Mouse (Mus musculus): ENCODE measurements around the gene Gsn.

Gsn gene

GRCm38 (mm10) chr2:35255004-35255403 lies 1.2 kb upstream of the Gsn start:
- no peak for DNase-seq

GRCm38 (mm10) chr2:35255462-35255861 lies 718 bp upstream of the Gsn start:
- no peak for DNase-seq

- no peak for DNase-seq
Observed at GRCm38 (mm10) chr2:35256932-35257331, 752 bp downstream of the Gsn start.

GRCm38 (mm10) chr2:35257886-35258285 lies 1.7 kb downstream of the Gsn start:
- no peak for DNase-seq

GRCm38 (mm10) chr2:35258590-35258989 lies 2.4 kb downstream of the Gsn start:
- DNase-seq, result no peak

- no peak for DNase-seq
Observed at GRCm38 (mm10) chr2:35259338-35260080, 3.3 kb downstream of the Gsn start.

DNA sequence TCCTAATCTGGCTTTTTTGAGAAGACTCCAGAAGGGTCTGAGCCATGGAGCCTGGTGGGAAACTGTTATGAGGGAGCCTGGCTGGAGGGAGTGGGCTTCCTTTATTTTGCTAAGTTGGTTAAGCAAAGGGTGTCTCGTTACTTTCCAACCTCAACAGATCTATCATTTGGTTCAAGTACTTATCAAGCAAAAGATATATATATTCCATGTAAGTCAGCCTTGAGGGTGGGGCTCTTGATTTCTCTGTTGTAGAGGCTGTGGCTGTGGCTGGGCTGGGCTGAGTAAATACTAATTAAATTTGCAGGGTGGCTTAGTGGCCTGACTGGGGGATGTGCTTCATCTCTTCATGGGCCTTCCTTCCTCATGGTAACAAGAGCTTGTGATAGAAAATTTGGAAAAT lies 4.1 kb downstream of the Gsn start:
- DNase-seq, result no peak

GRCm38 (mm10) chr2:35264095-35264494 lies 7.9 kb downstream of the Gsn start:
- DNase-seq, result no peak

- peak; percentile 71 for DNase-seq
Observed at GRCm38 (mm10) chr2:35265296-35265695, 9.1 kb downstream of the Gsn start.

GRCm38 (mm10) chr2:35265775-35266174 lies 9.6 kb downstream of the Gsn start:
- DNase-seq, result no peak

- DNase-seq, result no peak
Observed at GRCm38 (mm10) chr2:35266251-35266905, 10.2 kb downstream of the Gsn start.

DNA sequence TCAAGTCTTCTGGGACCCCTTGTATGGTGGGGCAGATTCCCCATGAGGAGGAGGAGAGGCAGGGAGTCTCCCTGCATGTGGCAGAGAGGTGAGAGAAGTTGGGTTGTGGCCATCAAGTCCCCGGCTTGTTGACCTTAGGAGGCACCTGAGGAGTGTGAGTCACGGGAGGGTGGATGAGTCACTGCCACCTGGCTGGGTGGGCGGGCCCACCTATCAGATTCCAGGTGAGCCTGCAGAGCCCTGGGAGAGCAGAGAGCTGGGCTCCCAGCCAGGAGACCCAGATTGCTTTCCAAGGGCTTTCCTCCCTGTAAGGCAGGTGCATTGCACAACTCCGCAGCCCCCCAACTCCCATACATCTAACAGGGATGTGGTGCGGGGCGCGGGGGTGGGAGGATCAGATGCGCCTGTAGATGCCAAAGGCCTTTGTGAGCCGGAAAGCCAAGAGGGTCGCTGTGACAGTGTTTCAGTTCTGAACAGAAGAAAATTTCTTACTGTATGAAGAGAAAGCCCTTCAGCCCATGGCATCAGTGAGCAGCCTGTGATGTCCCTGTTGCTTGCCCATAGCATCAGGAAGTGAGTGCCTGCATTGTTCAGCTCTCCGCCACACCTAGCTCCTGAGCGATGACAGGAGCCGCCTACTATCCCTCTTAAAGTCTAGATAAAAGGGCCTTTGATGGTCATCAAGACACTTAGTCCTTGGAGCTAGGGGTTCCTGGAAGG lies 11.1 kb downstream of the Gsn start:
- DNase-seq, result no peak

DNA sequence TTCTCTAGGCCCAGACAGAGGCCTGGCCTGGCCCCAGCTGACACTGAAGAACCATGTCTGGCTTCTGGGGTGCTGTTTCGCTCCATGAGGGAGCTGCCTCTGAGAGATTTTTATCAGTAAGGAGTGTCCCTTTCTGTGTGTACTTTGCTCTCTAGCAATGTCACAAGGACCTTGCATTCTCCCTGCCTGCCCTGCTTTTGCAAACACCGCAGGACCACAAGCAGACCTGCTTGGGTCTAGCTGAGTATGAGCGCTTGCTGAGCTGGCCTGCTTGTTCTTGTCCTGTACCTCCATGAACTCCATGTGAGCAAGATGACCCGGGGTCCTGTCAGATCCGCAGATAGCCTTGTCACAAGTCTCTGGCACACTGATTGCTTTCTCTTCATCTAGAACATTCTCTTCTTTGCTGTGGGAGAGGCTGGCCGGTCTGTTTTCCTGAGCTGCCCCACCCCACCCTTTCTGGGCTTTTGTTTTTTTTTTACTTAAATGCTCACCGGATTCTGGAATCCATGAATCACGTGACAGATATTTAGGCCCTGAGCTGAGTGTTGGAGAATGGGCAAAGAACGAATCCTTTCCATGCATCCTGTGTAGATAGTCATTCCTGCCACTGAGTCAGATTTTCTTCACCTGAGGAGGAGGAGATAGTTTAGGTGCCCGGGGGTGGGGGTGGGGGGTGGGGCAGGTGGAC lies 11.8 kb downstream of the Gsn start:
- no peak for DNase-seq

DNA sequence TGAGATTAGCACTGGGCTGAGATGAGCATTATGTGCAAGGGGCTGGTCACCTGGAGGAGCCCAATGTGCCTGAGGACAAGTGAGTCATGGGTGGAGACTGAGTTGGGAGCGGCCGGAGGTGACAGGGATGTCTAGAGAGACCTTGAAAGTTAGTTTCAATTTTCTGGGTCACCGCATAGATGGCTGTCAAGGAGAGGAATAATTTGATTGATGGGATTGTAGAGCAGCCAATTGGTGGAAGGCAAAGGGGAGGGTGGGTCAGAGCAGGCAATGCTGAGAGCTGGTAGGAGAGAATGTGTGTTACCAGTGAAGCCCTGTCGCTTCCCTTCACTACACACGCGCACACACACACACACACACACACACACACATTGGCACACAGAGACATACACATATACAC lies 13.0 kb downstream of the Gsn start:
- DNase-seq, result no peak

DNA sequence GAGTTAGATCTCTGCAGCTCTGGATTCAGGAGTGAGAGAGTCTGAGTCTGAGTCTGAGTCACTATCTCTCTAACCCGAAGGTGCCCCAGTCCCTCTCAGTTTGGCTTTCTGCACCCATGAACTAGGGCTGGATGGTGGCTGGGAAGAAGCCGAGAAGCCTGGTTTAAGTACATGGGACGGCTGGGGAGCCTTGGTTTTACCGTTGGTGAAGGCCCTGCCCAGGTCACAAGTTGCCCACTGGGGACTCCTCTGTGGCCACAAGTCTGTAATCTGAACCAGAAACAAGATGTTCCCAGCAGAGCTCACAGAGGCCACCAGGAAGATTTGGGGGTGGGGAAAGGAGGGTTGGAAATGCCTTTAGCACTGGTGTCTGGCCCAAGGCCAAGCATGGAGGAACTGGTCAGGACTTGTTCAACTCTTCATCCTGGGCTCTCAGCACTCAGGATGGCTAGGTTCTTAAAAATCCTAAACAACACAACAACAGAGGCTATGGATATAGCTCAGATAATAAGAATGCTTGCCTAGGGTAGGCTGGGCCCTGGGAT lies 13.6 kb downstream of the Gsn start:
- no peak for DNase-seq

- DNase-seq, result peak; percentile 72
Observed at GRCm38 (mm10) chr2:35270531-35270984, 14.4 kb downstream of the Gsn start.

DNA sequence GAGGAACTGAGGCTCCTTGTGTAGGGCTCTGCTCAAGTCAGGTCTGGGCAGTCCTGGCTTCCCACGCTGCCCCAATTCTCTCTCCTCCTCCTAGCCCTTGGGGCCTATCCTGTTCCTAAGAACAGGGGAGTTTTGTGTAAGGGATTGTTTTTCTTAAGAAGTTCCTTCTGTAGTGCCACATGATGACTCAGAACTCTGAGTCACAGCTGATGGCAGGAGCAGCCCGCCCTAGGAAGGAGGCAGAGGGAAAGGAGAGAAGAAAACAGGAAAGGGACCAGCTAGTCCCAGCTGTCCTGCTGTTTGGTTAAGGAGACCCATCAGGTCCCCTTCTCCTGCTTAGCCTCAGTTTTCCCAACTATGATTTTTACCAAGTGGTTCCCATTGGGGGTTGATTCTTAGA lies 15.6 kb downstream of the Gsn start:
- no peak for DNase-seq

DNA sequence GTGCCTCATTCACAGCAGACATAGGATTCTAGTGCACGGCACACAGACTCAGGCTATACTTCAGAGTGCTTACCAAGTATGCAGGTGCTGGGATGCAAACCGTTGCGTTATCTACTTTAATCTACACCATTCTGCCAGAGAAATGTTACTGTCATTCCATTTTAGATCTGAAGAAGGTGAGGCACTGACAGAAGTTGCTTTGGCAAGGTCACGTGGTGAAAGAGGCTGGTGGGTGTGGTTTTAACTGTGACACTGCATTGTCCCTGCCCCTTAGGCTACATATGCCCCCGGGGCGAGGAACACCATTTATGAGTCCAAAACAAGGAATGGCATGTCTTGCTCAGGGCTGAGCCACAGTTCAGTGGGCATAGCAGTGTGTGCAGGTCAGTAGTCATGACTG lies 16.7 kb downstream of the Gsn start:
- no peak for DNase-seq

- DNase-seq, result no peak
Observed at GRCm38 (mm10) chr2:35273536-35273935, 17.4 kb downstream of the Gsn start.

DNA sequence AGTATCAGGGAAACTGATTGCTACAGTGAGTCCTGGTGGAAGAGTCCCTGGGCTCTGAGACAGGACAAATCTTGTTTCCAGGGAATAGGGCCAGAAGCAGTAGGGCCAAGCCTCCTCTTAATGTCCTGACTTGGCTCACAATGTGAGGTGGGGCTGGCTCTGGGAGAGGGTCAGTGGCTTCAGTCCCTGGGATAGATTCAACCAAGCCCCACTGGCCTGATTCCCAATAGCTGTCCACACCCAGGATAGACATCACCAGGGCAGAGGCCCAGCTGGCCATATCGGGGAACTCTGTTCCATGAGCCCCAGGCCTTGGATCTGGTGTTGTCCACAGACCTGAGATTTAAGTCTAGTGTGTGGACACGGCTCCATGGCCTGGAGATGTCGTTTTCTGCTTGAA lies 21.5 kb downstream of the Gsn start:
- DNase-seq, result no peak

- no peak for DNase-seq
Observed at GRCm38 (mm10) chr2:35278371-35279210, 22.4 kb downstream of the Gsn start.

DNA sequence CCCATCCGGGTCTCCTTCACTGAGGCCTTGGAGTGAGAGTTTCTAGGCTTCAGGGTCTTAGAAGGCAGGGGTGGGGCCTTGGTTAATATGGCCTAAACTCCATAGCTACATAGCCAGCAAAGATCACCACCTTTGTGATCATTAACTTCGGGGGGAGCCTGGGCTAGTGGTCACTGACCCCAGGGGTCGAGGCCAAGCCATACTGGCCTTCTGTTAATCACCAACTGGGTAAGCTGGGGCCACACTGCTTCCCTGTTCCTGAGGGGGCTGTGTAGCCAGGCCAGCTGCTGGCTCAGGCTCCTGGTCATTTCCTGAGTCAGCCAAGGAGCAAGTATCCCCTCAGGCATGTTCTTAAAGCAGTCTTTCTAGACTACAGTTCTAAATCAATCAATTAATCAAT lies 23.8 kb downstream of the Gsn start:
- no peak for DNase-seq
